Comparison of ENCODE assay signal across 20 mouse cellular contexts in genomic region chr1:189209029-189209714, GRCm38 (mm10).
DNase-seq lines count a peak whose midpoint lies in the region; ATAC-seq and TF ChIP-seq lines count a peak whose summit lies in the region.
"Had no signal": no experiment of that assay in that cellular context is flagged by ENCODE, and none has a peak within 500 bp of the region (broad histone marks: within the 10 kb centered on the region; RNA-seq: fewer than 3 reads in every experiment).

No protein-coding gene starts in this region.

- H3K4me2 ChIP-seq in forebrain, embryonic 12.5 days = no peak overlapping the region
- no peak overlapping the region for H3K4me2 ChIP-seq in forebrain, embryonic 15.5 days (replicated peaks)
- no peak overlapping the region; the same call in 1 of the 2 replicates for H3K4me2 ChIP-seq in midbrain, embryonic 12.5 days (replicated peaks)
- no peak overlapping the region for H3K4me2 ChIP-seq in midbrain, embryonic 15.5 days
- H3K4me2 ChIP-seq in hindbrain, postnatal 0 days (ENCODE audit: low read depth, low read length) = no peak overlapping the region
- H3K4me2 ChIP-seq: embryonic facial prominence, embryonic 12.5 days; heart, embryonic 11.5 days; lung, embryonic 14.5 days; neural tube, embryonic 15.5 days had no signal

- peak; percentile 40 for DNase-seq in brain, embryonic 14.5 days (ENCODE audit: low read depth)
- DNase-seq in hindbrain, postnatal 0 days (ENCODE audit: low spot score) = peak; percentile 31
- DNase-seq in MN1 (ENCODE audit: low spot score) = no peak
- DNase-seq: cerebellum, adult 9-10 months; gastrocnemius, postnatal 36 days; heart, postnatal 14 days; liver; lung, embryonic 14.5 days; lung, postnatal 4 days; right cerebral cortex, postnatal 4 days; thymus, postnatal 4 days had no signal

- TF ChIP-seq CTCF in brain, embryonic 14.5 days (IDR thresholded peaks at IDR 0.05; ENCODE audit: borderline replicate concordance, extremely low read depth, insufficient read depth, insufficient read length) = no peak
- TF ChIP-seq CTCF in hindbrain, postnatal 0 days (IDR thresholded peaks at IDR 0.05; ENCODE audit: low read depth) = no peak

- H3K9ac ChIP-seq in forebrain, embryonic 12.5 days = no peak overlapping the region
- no peak overlapping the region for H3K9ac ChIP-seq in forebrain, embryonic 15.5 days (replicated peaks)
- no peak overlapping the region for H3K9ac ChIP-seq in midbrain, embryonic 12.5 days (replicated peaks)
- no peak overlapping the region for H3K9ac ChIP-seq in midbrain, embryonic 15.5 days
- H3K9ac ChIP-seq in hindbrain, postnatal 0 days (replicated peaks; ENCODE audit: low read length) = no peak overlapping the region
- H3K9ac ChIP-seq: embryonic facial prominence, embryonic 12.5 days; lung, embryonic 14.5 days; neural tube, embryonic 15.5 days had no signal

- peak; percentile 71 for ATAC-seq in forebrain, embryonic 12.5 days (ENCODE audit: low FRiP score)
- ATAC-seq in forebrain, embryonic 15.5 days (replicated peaks) = no peak
- peak; percentile 41; the same call in 1 of the 2 replicates for ATAC-seq in midbrain, embryonic 12.5 days (ENCODE audit: low FRiP score, low read depth)
- no peak for ATAC-seq in midbrain, embryonic 15.5 days (replicated peaks)
- ATAC-seq in hindbrain, postnatal 0 days = no peak

- no peak for TF ChIP-seq POLR2A in brain, embryonic 14.5 days (IDR thresholded peaks at IDR 0.05; ENCODE audit: borderline replicate concordance, extremely low read depth, insufficient read depth, insufficient read length, poor library complexity, severe bottlenecking)

- no peaks in the 10 kb centered on the region for H3K9me3 ChIP-seq in forebrain, embryonic 12.5 days
- no peaks in the 10 kb centered on the region for H3K9me3 ChIP-seq in forebrain, embryonic 15.5 days
- H3K9me3 ChIP-seq in midbrain, embryonic 12.5 days = 0 out of 2 replicates have a peak, but pooled peaks cover 4% of the 10 kb centered on the region
- no peaks in the 10 kb centered on the region for H3K9me3 ChIP-seq in midbrain, embryonic 15.5 days
- H3K9me3 ChIP-seq in hindbrain, postnatal 0 days (ENCODE audit: low read length) = no peaks in the 10 kb centered on the region
- H3K9me3 ChIP-seq: embryonic facial prominence, embryonic 12.5 days; neural tube, embryonic 15.5 days had no signal

- H3K36me3 ChIP-seq in forebrain, embryonic 12.5 days (replicated peaks) = peaks cover 4% of the 10 kb centered on the region; the same call in 1 of the 2 replicates
- no peaks in the 10 kb centered on the region for H3K36me3 ChIP-seq in forebrain, embryonic 15.5 days
- no peaks in the 10 kb centered on the region for H3K36me3 ChIP-seq in midbrain, embryonic 12.5 days
- no peaks in the 10 kb centered on the region; the same call in 1 of the 2 replicates for H3K36me3 ChIP-seq in midbrain, embryonic 15.5 days (replicated peaks)
- peaks cover 4% of the 10 kb centered on the region; the same call in 1 of the 2 replicates for H3K36me3 ChIP-seq in hindbrain, postnatal 0 days (ENCODE audit: insufficient read depth, low read length)
- H3K36me3 ChIP-seq: embryonic facial prominence, embryonic 12.5 days had no signal

- no peaks in the 10 kb centered on the region for H3K27me3 ChIP-seq in forebrain, embryonic 12.5 days
- no peaks in the 10 kb centered on the region for H3K27me3 ChIP-seq in forebrain, embryonic 15.5 days
- H3K27me3 ChIP-seq in midbrain, embryonic 12.5 days = no peaks in the 10 kb centered on the region
- no peaks in the 10 kb centered on the region for H3K27me3 ChIP-seq in midbrain, embryonic 15.5 days (replicated peaks)
- H3K27me3 ChIP-seq in hindbrain, postnatal 0 days (ENCODE audit: insufficient read depth, low read length) = no peaks in the 10 kb centered on the region
- H3K27me3 ChIP-seq: embryonic facial prominence, embryonic 12.5 days; neural tube, embryonic 15.5 days had no signal

- peaks cover 11% of the 10 kb centered on the region; the same call in 1 of the 2 replicates for H3K4me1 ChIP-seq in forebrain, embryonic 12.5 days
- H3K4me1 ChIP-seq in forebrain, embryonic 15.5 days = peaks cover 3% of the 10 kb centered on the region; the same call in 1 of the 2 replicates
- peaks cover 9% of the 10 kb centered on the region for H3K4me1 ChIP-seq in midbrain, embryonic 12.5 days
- H3K4me1 ChIP-seq in midbrain, embryonic 15.5 days = no peaks in the 10 kb centered on the region; the same call in 1 of the 2 replicates
- H3K4me1 ChIP-seq in hindbrain, postnatal 0 days (ENCODE audit: insufficient read depth, low read length) = 0 out of 2 replicates have a peak, but pooled peaks cover 2% of the 10 kb centered on the region
- H3K4me1 ChIP-seq: embryonic facial prominence, embryonic 12.5 days; neural tube, embryonic 15.5 days had no signal

- 70% methylated on average over 12 of the region's 12 CpGs for WGBS in forebrain, embryonic 12.5 days
- WGBS in forebrain, embryonic 15.5 days = 72% methylated on average over 12 of the region's 12 CpGs
- 57% methylated on average over 12 of the region's 12 CpGs for WGBS in midbrain, embryonic 12.5 days
- WGBS in midbrain, embryonic 15.5 days = 64% methylated on average over 12 of the region's 12 CpGs
- 51% methylated on average over 12 of the region's 12 CpGs for WGBS in hindbrain, postnatal 0 days

- no peak overlapping the region for H3K4me3 ChIP-seq in forebrain, embryonic 12.5 days (replicated peaks)
- no peak overlapping the region for H3K4me3 ChIP-seq in forebrain, embryonic 15.5 days
- no peak overlapping the region for H3K4me3 ChIP-seq in midbrain, embryonic 12.5 days
- no peak overlapping the region for H3K4me3 ChIP-seq in midbrain, embryonic 15.5 days
- no peak overlapping the region for H3K4me3 ChIP-seq in hindbrain, postnatal 0 days (ENCODE audit: low read length)
- H3K4me3 ChIP-seq: embryonic facial prominence, embryonic 12.5 days; layer of hippocampus, adult 2 months; neural tube, embryonic 15.5 days had no signal

- no peak overlapping the region for H3K27ac ChIP-seq in forebrain, embryonic 12.5 days
- H3K27ac ChIP-seq in forebrain, embryonic 15.5 days (replicated peaks) = no peak overlapping the region
- no peak overlapping the region for H3K27ac ChIP-seq in midbrain, embryonic 12.5 days (replicated peaks)
- no peak overlapping the region for H3K27ac ChIP-seq in midbrain, embryonic 15.5 days
- H3K27ac ChIP-seq in hindbrain, postnatal 0 days = no peak overlapping the region
- H3K27ac ChIP-seq: embryonic facial prominence, embryonic 12.5 days; kidney, postnatal 0 days; layer of hippocampus, adult 2 months; neural tube, embryonic 15.5 days had no signal

Comparison
In these comparisons a context has a peak if more than half of its experiments do, and no peak if none do; other contexts are left out.
1. ATAC-seq: peak in forebrain, embryonic 12.5 days (single experiment) and midbrain, embryonic 12.5 days (single experiment); none in forebrain, embryonic 15.5 days (single experiment), midbrain, embryonic 15.5 days (single experiment) and hindbrain, postnatal 0 days (single experiment).